Mouse (Mus musculus) layer of hippocampus, adult 2 months (tissue): ENCODE measurements around the gene Tbl1xr1. TPM values are rescaled to one million over a fixed set of nuclear protein-coding genes. Genes with fewer than 3 reads are reported as not detected.

ENCODE experiments used
- DNase-seq, 2 experiments: peaks; one replicate each; pipeline ENCODE4 v3.0.0; 2022; ENCODE audit warnings: low spot score in 2 of 2
- H3K27ac ChIP-seq: fragments of 200-600 bp; 2 replicates; pipeline ENCODE4 v1.8.1; 2022
- H3K4me3 ChIP-seq: fragments of 200-600 bp; 2 replicates; pipeline ENCODE4 v1.8.1; 2022; ENCODE audit warnings: mild to moderate bottlenecking
- CTCF ChIP-seq: fragments of 200-600 bp; conservative IDR thresholded peaks from 2 replicates; pipeline ENCODE4 v1.8.1; 2022; ENCODE audit warnings: antibody characterized with exemption, mild to moderate bottlenecking, moderate library complexity
- total RNA-seq, 2 experiments: library from RNA; stranded (reverse); gene quantifications; 2 replicates each; pipeline ENCODE4 v1.2.3; 2021

Gene Tbl1xr1
- total RNA-seq, 2 experiments from 2014 or later, result 154 to 161 TPM

DNA sequence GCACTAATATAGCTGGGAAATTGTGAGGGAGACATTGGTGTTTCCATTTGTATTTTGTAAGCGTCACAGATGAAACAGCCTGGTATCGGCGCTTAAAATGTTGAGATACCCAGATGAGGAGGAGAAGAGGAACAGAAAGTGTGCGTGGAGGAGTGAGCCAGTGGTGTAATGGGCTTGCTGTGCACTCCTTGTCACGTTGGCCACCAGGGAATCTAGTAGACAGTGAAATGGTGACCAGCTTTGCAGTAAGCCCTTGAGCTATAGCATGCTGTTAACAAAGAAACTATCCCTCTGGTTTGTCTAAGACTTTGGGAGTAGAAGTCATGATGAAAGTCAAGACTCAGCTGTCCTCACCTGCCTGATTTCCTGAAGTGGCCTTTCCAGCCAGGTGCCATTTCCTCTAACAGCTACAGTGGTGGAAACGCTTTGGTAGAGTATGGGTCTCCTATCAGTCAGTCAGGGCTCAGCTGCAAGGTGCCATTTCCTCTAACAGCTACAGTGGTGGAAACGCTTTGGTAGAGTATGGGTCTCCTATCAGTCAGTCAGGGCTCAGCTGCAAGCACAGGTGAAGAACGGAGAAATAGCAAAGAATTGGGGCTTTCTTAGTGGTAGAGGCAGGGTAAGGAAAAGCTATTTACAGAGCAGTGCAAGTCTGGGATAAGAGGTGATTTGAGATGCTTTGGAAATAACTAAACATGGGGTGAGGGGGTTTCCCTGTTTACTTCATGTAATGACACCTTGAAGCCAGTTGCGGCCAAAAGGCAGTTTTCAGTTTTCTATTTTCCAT, 61.5 kb downstream of the Tbl1xr1 start:
- no peak for TF ChIP-seq CTCF
- H3K27ac ChIP-seq, result 0 out of 2 replicates have a peak overlapping the region, but pooled peaks have one; percentile 8
- no peak overlapping the region for H3K4me3 ChIP-seq

DNA sequence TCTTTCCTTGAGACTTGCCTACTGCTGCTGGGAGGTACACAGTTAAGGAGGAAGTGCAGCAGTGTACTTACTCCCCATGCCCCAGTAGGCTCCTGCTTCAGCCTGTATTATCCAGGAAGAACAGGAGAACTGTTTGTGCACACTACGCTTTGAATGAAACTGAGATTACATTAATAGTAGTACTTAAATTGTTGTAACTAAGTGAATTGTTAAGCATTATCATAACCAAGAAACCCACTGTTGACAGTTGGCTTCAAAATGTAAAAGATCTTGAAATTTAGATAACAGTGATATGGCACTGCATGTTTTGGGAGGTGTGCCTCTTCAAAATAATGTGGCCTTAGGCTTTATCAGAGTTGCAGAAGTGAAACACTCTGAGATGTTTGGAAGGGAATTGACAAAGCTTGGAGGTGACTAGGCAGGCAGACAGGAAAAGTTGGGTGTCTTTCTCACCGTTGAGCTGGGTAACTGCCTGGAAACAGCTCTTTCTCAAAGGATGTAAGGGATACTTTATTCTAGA, 62.2 kb downstream of the Tbl1xr1 start:
- TF ChIP-seq CTCF, result no peak
- no peak for DNase-seq
- 0 out of 2 replicates have a peak overlapping the region, but pooled peaks have one; percentile 8 for H3K27ac ChIP-seq
- no peak overlapping the region for H3K4me3 ChIP-seq

More for the DNA sequence above, 61.5 kb downstream of the Tbl1xr1 start:
- no peak for DNase-seq

DNA sequence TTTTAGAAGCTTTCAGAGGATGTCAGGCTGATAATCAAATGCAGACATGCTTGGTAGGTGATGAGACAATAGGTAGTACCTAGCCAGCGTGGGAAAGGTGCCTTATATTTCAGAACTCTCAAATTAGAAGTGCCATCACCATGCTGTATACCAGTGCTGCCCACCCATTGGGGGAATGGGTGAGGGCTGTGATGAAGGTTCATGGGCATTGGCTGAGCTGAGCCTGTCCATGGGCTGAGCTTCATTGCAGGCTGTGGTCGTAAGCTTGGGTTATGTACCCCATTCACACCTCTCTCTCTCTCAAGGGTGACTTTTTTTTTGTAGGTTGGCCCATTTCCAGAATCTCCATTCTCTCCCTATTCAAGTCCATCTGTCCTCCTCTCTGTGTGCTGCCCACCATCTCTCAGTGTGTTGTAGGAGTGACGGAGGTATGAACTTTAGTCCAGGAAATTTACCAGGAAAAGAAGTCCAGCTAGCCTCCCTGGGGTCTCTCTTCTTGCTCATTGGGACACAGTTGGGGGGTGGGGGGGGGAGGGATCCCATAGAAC, 63.7 kb downstream of the Tbl1xr1 start:
- peak overlapping the region; percentile 23; the same call in 1 of the 2 replicates for H3K27ac ChIP-seq
- no peak for DNase-seq
- TF ChIP-seq CTCF, result no peak
- H3K4me3 ChIP-seq, result no peak overlapping the region

DNA sequence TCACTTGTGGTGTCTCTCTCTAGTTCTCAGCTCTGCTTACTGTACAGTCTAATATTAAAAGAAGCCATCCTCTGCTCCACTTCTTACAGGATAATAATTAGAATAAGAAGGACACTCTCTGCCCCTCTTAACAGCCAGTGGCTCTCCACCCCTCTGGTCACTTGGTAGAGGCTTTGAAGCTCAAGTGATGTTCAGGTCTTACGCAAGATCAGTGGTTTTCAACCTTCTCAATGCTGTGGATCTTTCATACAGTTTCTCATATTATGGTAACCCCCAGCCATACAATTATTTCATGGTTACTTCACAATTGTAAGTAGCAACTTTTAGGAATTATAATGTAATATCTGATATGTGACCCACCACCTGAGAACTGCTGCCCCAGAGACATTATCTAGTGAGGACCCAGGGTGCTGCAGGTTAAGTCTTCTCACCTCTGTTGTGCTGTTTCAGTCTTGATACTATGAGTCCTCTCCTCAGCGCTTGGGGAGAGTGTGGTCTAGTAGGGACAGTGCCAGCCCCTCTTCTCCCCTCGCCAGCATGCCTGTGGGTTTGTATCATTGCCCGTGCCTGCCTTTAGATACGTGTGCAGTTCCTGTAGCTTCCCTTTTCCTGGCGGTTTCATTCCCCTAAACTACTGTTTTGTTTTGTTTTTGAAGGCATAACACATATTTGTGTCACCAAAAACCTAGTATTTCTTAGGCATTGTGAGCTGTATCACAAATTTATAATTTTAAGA, 65.7 kb downstream of the Tbl1xr1 start:
- no peak overlapping the region for H3K27ac ChIP-seq
- no peak for TF ChIP-seq CTCF
- no peak for DNase-seq
- no peak overlapping the region for H3K4me3 ChIP-seq

DNA sequence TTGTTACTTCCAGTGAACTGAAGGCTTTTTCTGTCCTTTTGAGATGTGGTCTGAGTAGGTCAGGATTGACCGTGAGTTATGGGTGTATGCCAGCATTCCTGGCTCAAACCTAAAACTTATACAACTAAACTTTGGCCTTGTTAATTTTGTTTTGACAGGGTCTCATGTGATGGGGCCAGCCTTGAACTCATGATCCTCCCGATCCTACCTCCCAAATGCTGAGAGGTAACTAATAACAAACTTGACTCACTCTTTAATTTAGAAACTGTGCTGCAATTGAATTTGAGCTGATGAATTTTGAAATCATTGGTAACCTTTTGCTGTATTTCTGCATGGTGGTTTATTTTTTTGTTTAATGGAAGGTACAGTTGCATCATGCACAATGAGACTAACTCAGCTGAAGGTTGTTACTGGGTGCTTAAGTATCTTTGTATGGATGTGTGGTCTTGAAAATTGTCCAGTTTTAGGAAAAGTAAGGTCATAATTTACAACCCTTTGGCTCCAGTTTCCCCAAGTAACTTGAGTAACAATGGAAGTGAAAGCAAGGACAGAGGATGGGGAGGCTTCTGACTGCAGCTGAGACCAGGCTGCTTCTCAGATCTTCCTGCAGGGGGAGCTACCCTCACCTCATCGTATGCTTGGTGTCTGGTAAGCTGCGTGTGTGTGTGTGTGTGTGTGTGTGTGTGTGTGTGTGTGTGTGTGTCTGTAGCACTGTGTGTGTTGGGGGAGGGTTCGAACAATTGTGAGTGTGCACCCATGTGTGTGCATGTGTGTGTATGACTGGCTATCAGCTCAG, 66.6 kb downstream of the Tbl1xr1 start:
- no peak overlapping the region for H3K27ac ChIP-seq
- TF ChIP-seq CTCF, result peak; percentile 60
- H3K4me3 ChIP-seq, result no peak overlapping the region
- DNase-seq, result no peak

DNA sequence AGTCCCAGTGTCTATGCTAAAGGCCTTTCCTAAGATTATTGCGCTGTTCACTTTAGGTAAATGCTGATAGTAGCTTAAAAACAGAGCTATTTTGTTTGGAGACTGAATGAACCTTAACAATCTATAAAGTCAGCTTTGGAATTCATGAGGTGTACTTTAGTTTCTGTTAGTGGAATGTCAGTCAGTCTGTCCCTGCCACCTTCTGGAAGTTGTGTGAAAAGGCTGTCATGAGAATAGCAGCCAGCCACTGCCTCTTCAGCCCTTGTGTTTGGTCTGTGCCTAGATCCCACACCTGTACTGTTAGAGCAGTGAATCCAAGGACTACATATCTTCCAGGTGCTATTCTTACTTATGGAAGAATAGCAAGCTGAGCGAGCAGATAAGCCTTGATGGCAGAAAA, 67.8 kb downstream of the Tbl1xr1 start:
- TF ChIP-seq CTCF, result peak; percentile 75
- H3K4me3 ChIP-seq, result no peak overlapping the region
- no peak overlapping the region for H3K27ac ChIP-seq
- DNase-seq, result no peak

DNA sequence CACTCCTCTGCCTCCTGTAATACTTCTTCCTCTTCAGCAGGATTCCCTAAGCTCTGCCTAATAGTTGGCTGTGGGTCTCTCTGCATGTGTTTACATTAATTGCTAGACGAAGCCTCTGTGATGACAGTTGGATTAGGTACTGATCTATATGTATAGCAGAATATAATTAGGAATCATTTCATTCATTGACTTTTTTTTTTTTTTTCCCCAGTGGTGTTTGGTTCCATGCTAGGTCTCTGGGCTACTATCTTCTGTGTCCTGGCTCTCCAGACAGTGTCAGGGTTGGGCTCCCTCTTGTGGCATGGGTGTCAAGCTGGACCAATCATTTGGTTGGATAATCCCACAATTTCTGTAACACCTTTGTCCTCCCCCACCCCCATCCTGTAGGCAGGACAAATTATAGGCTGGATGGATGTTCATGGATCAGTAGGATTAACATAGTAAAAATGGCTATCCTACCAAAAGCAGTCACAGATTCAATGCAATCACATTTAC, 71.0 kb downstream of the Tbl1xr1 start:
- peak; percentile 64 for TF ChIP-seq CTCF
- no peak overlapping the region for H3K4me3 ChIP-seq
- no peak for DNase-seq

DNA sequence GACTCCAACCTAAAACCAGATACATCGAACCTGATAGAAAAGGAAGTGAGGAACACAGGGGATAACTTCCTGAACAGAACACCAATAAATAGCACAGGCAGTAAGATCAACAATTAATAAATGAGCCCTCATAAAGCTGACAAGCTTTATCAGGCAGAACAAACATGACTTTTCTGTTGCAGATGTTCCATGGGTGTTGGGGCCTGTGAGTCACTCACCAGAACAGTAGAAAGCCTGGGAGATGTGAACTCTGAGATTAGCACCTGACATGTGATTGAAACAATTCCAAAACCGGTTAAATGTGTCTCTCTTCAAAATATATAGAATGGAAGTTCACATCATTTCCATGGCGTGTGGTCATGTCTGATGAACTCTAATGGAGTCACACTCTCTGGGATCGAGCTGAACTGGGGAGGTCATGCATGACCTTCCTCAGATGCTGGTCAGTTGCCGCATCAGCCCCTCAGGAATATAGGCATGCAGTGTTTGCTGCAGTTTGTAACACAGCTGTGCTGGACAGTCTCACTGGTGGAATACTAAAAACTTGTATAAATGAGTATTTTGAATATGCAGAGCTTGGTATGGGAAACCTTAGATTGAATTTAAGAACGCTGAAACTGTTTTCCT, 72.0 kb downstream of the Tbl1xr1 start:
- Histone ChIP-seq H3K27ac (peak overlapping the region; percentile 11; the same call in 1 of the 2 replicates), H3K4me3 (no peak overlapping the region)
- TF ChIP-seq CTCF, result no peak
- no peak for DNase-seq

More for the DNA sequence above, 71.0 kb downstream of the Tbl1xr1 start:
- no peak overlapping the region; the same call in 1 of the 2 replicates for H3K27ac ChIP-seq

DNA sequence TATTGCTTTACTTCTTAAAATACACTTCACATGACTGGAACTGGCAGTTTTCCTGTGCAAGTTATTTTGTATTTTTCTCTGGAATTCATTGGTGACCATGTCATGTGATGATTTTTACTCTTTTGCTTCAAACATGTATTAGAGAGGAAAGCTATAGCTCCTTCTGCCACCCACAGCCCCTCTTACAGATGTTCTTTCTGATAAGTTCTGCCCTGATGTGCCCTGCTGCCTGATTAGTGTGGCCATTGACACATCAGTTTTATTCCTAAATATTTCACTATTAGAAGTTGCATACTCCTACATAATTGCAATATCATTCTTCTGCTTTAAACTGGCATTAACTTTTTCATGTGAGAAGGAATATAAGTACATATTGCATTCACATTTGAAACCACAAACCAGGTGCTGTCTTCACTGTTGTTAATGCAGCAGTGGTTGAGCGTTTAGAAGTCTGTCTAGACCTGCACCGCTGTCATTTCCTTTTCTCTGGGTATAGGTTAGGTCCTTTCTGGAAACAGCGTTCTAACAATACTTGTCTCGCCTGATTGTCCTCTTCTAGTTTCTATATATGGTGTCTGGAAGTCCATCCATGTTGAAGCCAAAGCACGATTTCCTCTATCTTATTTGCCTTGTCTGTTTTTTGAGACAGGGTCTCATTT, 74.5 kb downstream of the Tbl1xr1 start:
- no peak overlapping the region for H3K4me3 ChIP-seq
- no peak overlapping the region for H3K27ac ChIP-seq
- TF ChIP-seq CTCF, result no peak
- no peak for DNase-seq

DNA sequence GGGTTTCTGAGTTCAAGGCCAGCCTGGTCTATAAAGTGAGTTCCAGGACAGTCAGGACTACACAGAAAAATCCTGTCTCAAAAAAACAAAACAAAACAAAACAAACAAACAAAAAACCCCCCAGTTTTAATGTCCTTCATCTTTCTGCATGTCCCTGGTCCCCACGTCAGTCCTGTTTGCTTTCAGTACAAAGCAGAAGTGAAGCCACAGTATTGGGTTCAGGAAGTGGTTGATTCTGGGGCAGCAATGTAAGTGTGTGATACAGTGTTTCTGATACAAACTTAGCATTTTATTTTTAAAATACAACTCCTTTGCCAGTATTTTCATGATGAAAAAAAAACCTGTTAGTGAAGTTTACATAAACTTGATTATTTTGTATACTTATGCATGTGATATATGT, 76.3 kb downstream of the Tbl1xr1 start:
- Histone ChIP-seq H3K27ac (no peak overlapping the region), H3K4me3 (no peak overlapping the region)
- no peak for DNase-seq
- TF ChIP-seq CTCF, result no peak

DNA sequence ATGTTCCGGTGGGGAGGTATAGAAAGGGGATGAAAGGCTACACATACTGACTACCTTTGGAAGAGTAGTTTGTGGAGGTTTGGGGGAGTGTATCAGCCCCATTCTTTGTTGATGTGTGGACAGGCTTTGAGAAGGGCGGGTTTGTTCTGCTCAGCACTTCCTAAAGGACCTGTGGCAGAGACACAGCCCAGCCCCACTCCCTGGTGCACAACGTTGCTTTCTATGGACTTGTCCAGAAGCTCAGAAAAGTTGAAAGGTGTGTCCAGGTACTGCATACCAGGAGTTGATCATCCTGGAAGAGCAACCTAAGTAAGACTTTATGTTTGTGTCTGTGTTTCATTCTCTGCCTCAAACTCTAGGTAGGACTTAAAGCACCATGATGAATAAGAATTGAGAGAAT, 78.1 kb downstream of the Tbl1xr1 start:
- no peak overlapping the region for H3K4me3 ChIP-seq
- H3K27ac ChIP-seq, result no peak overlapping the region
- TF ChIP-seq CTCF, result no peak
- no peak for DNase-seq
